Mouse (Mus musculus): ENCODE data around the gene Jph3.
A peak's percentile ranks its signal among the peaks of the same experiment; 100 is the strongest.

Jph3 gene

GRCm38 (mm10) chr8:121786542-121786941 is 57.1 kb downstream of the Jph3 start:
- DNase-seq (ENCODE audit: low read depth), result no peak

- DNase-seq (ENCODE audit: low read depth), result no peak
Measured at GRCm38 (mm10) chr8:121788786-121789185, 59.4 kb downstream of the Jph3 start.

- peak; percentile 92 for DNase-seq (ENCODE audit: low read depth)
Measured at GRCm38 (mm10) chr8:121792159-121792558, 62.7 kb downstream of the Jph3 start.

DNA sequence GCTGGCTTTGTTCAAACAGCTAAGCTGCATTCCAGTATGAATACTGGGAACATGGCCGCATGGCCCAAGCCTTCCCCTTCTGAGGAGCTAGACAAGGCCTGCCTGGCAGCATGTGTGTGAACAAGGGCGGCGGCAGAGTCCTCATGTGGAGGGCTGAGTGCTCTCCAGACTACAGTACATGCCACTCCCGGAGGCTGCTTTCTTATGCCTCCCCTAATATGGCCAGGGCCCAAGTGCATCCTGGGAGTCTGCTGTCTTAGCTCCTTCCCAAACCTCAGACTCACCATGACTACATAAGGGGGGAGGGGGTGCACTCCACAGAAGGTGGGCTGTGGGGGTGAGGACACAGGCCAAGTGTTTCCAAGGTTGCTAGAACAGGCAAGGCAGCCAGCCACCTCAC is 63.2 kb downstream of the Jph3 start:
- peak; percentile 48 for DNase-seq (ENCODE audit: low read depth)

GRCm38 (mm10) chr8:121794151-121794550 is 64.7 kb downstream of the Jph3 start:
- no peak for DNase-seq (ENCODE audit: low read depth)

DNA sequence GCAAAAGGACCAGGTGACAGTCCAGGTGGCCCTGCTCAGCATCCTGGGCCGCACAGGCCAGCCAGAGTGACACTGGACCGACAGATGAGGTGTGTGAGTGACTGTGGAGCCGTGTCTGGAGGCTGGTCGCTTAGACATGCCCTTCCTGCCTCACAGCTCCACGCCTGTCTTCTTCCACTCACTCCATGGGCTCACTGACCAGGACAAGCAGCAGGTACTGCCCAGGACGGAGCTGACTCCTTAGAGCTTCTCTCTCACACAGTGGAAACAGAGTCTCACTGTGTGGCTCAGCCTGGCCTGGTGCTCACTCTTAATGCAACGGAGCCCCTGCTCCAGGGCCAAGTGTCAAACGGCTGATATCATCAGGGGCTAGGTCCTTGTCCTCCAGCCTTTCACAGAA is 66.0 kb downstream of the Jph3 start:
- no peak for DNase-seq (ENCODE audit: low read depth)

DNA sequence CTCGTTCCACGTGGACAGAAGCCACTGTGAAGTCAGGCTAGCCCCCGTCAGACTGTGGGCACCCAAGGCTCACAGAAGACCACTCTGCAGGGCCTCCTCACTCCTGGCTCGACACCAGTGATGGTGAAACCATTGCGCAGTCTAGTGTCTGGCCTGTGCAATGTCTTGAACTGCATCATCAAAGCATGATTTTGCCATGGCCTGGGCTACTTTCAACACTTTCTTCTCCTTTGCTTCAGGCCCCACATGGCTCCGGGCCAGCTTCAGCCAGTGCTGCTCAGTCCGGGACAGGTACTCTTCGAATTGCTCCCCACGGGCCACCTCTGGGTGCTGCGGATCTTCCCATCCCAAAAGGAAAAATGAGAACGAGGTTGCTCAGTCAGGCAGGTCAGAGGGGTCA is 67.0 kb downstream of the Jph3 start:
- DNase-seq (ENCODE audit: low read depth), result peak; percentile 44

DNA sequence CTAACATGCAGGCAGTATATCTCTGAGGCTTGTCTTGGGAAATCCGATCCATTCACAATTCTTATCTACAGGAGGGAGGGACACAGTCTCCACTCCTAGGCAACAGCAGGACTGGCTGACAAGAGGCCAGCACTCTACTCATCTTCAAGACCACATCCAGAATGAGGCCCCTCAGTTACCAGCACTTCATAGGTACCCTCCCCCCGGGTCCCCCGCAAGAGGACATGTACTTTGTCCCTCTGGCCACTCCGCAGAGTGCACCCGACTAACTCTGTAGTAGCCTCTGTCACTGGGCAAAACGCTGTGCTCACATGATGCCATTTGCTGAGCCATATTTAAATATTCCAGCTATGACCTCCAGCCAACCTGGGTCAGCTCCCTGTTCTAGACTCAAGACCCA is 69.0 kb downstream of the Jph3 start:
- DNase-seq (ENCODE audit: low read depth), result no peak

DNA sequence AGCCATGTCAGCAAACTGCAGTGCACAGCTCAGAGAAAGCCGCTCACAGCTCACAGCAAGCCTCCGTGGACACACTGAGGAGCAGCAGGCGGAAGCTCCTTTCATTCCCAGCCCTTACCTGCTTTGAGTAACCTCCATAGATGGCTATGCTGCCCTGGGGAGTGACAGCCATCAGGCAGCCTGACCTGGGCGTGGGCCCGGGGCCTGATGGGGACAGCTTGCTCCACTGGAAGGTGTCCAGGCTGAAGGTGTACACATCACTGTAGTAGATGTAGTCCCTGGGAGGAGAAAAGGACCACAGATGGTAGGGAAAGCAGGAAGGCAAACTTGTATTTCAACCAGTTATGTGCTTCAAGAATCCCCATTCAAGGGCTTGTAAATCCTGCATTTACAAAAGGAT is 75.4 kb downstream of the Jph3 start:
- no peak for DNase-seq (ENCODE audit: low read depth)

DNA sequence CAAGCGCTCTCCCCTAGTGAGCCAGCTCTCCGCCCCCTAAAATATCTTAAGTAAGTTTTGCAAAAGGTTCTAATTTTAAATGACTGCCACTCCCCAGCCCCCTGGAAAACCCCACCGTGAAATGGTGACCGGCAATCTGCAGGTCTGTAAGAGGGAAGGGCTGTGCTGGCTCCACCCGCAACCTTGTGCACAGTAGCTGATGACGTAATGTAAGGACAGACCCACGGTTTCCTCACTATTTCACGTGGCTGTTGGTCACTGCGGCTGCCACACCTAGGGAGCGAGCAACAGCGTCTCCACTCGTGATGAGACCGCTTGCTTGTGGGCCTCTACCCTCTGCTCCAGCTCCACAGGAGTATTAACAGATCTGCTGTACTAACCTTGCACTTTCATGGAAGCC is 76.7 kb downstream of the Jph3 start:
- no peak for DNase-seq (ENCODE audit: low read depth)

DNA sequence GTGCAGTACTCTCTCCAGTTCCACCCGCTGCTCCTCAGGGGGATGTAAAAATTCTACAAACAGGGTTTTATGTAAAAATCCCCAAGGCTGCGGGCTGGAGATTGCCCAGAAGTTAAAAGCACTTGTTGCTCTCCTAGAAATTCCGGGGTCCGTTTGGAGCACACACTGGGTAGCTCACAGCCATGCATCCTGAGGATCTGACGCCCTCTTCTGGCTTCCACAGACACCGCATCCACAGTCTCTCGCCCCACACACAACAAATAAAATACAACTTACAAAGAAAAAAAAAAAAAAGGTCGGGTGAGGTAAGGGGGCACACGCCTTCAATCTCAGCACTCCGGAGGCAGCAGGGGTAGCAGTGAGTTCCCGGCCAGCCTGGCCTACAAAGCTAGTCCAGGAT is 78.6 kb downstream of the Jph3 start:
- DNase-seq (ENCODE audit: low read depth), result no peak

DNA sequence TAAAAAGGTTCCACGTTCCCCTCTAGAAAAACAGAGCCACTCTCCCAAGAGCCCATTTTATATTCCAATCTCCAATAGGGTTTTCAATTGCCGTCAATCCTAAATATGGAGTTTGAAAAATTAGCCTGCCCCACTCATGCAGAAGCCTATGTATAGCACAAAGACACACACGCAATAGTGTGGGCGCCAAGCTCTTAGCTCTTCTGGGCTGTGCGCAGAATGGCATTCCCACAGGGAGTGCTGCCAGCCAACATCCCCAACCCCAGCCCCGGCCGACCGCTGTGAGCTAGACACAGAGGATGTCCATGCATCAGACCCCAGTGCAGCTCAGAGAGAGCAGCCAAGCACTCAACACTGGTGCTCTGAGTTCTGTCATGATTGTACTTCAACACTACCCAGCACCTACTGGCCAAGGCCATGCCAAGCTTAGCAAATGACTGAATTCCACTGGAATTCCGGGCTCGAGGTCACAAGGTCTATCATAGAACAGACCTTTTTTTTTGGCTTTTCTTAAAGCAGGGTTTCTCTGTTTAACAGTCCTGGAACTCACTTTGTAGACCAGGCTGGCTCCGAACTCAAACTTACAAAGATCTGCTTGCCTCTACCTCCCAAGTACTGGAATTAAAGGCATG is 80.2 kb downstream of the Jph3 start:
- no peak for DNase-seq (ENCODE audit: low read depth)

- no peak for DNase-seq (ENCODE audit: low read depth)
Measured at GRCm38 (mm10) chr8:121811502-121811901, 82.1 kb downstream of the Jph3 start.

DNA sequence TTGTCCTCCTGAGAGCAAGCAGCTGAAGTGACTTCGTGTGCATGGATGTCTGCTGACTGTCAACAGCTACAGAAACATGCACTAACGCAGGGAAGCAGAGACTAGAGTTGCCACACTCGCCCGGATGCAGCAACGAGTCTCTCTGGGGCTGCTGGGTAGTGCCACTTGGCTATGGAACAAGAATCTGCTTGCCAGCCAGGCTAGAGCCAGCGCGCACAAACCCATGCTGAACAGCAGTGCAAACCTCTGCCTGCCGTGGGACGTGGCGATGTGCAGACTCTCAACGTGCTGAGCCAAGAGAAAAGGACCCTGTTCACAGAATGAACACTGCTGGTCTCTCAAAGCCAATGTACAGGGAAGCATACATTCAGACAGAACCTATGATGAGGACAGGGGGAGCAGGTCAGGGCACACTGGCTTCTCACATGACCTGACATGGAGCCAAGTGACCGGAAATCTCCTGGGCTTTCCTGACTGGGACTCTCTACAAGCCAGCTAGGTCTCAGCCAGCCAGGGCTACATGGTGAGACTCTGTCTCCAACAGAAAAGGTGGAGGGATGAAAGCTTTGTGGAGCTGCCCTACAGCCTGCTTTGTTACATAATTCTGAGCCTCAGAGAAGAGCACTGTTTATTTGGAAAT is 82.6 kb downstream of the Jph3 start:
- no peak for DNase-seq (ENCODE audit: low read depth)

GRCm38 (mm10) chr8:121818226-121818625 is 88.8 kb downstream of the Jph3 start:
- no peak for DNase-seq (ENCODE audit: low read depth)

DNA sequence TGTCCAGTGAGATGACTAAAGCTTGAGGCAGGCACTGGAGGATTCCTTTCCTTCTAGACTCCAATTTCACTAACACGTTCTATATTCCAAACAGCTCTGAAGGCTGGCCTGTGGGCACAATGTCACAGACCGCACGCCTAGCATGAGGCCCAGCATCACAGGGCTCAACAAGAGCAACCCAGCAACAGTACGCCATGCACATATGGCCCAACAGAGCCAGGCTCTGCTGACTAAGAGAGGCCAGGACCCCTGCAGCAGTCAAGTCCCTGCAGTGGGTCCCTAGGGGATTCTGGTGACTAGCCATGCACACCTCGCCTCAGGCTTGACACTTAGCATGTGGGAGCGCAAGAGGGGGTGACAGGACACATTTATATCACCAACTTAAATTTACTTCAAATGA is 91.4 kb downstream of the Jph3 start:
- DNase-seq (ENCODE audit: low read depth), result no peak

DNA sequence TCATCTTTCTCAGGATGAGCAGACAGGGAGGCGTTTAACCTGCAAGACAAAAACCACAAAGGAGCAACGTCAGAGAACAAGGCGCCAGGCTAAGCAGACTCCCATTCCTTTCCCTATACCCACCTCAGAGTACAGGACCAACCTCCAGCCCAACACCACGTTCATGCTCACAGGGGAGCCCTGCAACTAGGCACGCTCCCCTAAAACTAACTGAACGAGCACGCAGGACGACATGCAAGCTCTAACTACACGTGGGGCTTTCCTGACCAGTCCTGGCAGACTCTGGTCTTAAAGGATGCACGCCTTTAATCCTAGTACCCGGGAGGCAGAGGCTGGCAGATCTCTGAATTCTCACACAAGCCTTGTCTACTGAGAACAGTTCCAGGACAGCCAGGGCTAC is 91.9 kb downstream of the Jph3 start:
- DNase-seq (ENCODE audit: low read depth), result no peak

DNA sequence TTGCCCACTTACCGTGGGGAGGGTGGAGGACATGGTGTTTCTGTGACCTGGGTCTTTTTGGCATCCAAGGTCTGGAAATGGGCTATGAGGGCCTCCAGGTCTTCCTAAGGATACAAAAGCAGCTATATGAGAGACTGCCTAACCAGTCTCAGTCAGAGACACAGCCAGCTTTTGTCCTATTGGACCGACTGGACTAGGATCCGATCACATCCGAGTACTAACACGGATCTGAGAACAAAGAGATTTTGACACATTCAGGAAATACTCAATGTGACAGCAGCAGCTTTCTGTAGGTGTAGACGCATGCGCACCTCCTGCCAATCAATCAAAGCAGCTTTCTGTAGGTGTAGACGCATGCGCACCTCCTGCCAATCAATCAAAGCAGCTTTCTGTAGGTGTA is 92.3 kb downstream of the Jph3 start:
- no peak for DNase-seq (ENCODE audit: low read depth)

GRCm38 (mm10) chr8:121827726-121828125 is 98.3 kb downstream of the Jph3 start:
- no peak for DNase-seq (ENCODE audit: low read depth)

GRCm38 (mm10) chr8:121828376-121829023 is 99.1 kb downstream of the Jph3 start:
- no peak for DNase-seq (ENCODE audit: low read depth)

DNA sequence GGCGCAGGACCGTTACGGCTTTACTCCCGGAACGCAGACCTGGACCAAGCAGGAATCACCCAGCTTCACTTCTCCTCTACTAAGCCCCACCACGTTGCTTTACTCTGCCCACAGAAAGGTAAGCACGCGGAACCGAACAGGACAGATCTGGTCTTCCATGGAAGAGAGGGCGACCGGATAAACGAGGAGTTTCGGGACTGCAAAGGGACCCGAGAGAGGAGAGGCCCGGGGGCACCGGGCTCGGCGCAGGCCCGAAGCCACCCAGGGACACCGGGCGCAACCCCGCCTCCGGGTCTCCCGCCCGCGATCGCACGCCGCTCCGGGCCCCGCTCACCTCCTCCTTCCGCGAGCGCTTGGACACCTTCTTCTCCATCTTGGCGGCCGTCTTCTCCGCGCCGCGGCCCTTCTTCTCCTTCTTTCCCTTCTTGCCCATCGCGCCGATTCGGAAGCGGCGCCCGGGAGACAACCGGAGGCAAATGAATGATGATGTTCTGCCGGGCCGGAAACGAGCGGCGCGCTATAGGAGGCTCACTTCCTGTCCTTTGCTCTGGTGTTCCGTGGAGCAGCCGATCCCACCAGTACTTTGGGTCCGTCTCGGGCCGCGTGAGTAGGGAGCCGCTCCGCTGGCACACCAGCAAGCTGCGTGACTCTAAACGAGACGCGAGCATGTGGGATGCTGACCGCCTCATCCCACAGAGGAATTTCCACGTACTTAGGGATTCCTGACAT is 99.8 kb downstream of the Jph3 start, which contains the start of gene Klhdc4:
Gene Klhdc4 (minus strand): TSS at position 522 of the 729 bp plus-strand sequence.
- DNase-seq (ENCODE audit: low read depth), result peak; percentile 92

- DNase-seq (ENCODE audit: low read depth), result no peak
Measured at GRCm38 (mm10) chr8:121829777-121830362, 100.4 kb downstream of the Jph3 start.

All from 416B (cell line).